Mouse (Mus musculus) testis, adult 2 months (tissue): ENCODE measurements around the gene Nps.

Experiments used
- CTCF ChIP-seq: fragments of 200-500 bp; IDR thresholded peaks from 2 replicates; pipeline ENCODE4 v1.5.1; 2012; ENCODE audit warnings: low read depth, mild to moderate bottlenecking, inconsistent platforms, low read length, moderate library complexity; ENCODE audit not compliant: control insufficient read depth, insufficient read depth, insufficient replicate concordance
- POLR2A ChIP-seq: fragments of 200-500 bp; IDR thresholded peaks from 2 replicates; pipeline ENCODE4 v1.6.1; 2012; ENCODE audit warnings: low read depth, mild to moderate bottlenecking, inconsistent platforms, low read length, moderate library complexity; ENCODE audit not compliant: control insufficient read depth

- TF ChIP-seq CTCF (no peak), POLR2A (no peak)
Measured at GRCm38 (mm10) chr7:135210831-135211230, 47.7 kb upstream of the Nps start.
